Mouse (Mus musculus) midbrain, embryonic 12.5 days (tissue): ENCODE data around the gene Shox2. TPM values are rescaled to one million over a fixed set of nuclear protein-coding genes. Genes with fewer than 3 reads are reported as not detected.

ENCODE experiments used
- ATAC-seq: fragments of 200-750 bp; cut with Nextera tagmentation; 2 replicates; pipeline ENCODE4 v1.8.0; 2017; ENCODE audit warnings: low read depth, moderate TSS enrichment, moderate library complexity; ENCODE audit not compliant: low FRiP score
- H3K27ac ChIP-seq: fragments of 300-500 bp; sonication (generic); replicated peaks from 2 replicates; pipeline ENCODE4 v1.5.1; 2016; ENCODE audit warnings: mild to moderate bottlenecking
- H3K27me3 ChIP-seq: fragments of 300-500 bp; sonication (generic); 2 replicates; pipeline ENCODE4 v1.6.1; 2016; ENCODE audit warnings: mild to moderate bottlenecking
- H3K36me3 ChIP-seq: fragments of 300-500 bp; sonication (generic); 2 replicates; pipeline ENCODE4 v1.6.1; 2016
- H3K4me1 ChIP-seq: fragments of 300-500 bp; sonication (generic); 2 replicates; pipeline ENCODE4 v1.6.1; 2016
- H3K4me2 ChIP-seq: fragments of 300-500 bp; sonication (generic); replicated peaks from 2 replicates; pipeline ENCODE4 v1.6.1; 2016; ENCODE audit warnings: mild to moderate bottlenecking, moderate library complexity
- H3K4me3 ChIP-seq: fragments of 300-500 bp; sonication (generic); 2 replicates; pipeline ENCODE4 v1.5.1; 2016; ENCODE audit warnings: mild to moderate bottlenecking
- H3K9ac ChIP-seq: fragments of 300-500 bp; sonication (generic); replicated peaks from 2 replicates; pipeline ENCODE4 v1.6.1; 2016; ENCODE audit warnings: mild to moderate bottlenecking, moderate library complexity
- H3K9me3 ChIP-seq: fragments of 300-500 bp; sonication (generic); 2 replicates; pipeline ENCODE4 v1.6.1; 2016; ENCODE audit warnings: mild to moderate bottlenecking
- WGBS: fragments of 180-500 bp; shearing (Covaris S2); methylation state at CpG from one replicate; pipeline ENCODE4 v1.1.7; 2016; 5-methylcytosine and 5-hydroxymethylcytosine counted together
- polyA plus RNA-seq: library from polyadenylated mRNA; unstranded; fragments of >200 nt; fragmentation: Nextera tagmentation; extraction: Ambion mirVana; gene quantifications from 2 replicates; pipeline ENCODE4 v1.2.1, GENCODE M21; 2016

Gene Shox2
- polyA plus RNA-seq = 97.5 and 111 TPM in 2 replicates

DNA sequence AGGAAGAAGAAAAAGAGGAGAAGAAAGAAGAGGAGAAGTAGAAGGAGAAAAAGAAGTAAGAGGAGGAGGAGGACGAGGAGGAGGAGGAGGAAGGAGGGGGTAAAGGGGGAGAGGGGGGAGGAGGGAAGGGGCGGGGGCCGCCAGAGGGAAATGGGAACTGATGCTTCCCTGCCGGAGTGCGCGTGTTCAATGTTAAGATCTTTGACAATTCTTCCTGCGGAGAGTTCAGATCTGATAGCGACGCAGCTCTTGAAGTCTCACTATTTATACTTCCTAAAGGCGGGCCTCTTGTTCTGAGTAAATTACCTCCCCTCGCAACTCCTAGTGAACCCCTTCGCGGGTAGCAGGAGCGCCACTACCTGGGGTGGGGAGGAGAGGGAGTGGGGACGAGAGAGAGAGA is at the start of gene Shox2:
TSS of gene Shox2 (minus strand) at position 66 of the 400 bp plus-strand sequence.
- no peaks in the 10 kb centered on the region for H3K36me3 ChIP-seq
- peak within 1 kb of the TSS; percentile 79 for H3K9ac ChIP-seq
- H3K9me3 ChIP-seq = no peaks in the 10 kb centered on the region
- H3K4me1 ChIP-seq = peaks cover 34% of the 10 kb centered on the region
- peak within 1 kb of the TSS; percentile 56 for H3K4me3 ChIP-seq
- peak within 1 kb of the TSS; percentile 91 for H3K27ac ChIP-seq
- 0% methylated on average over 13 of the region's 15 CpGs for whole genome bisulfite sequencing
- peak within 1 kb of the TSS; percentile 58 for H3K4me2 ChIP-seq
- H3K27me3 ChIP-seq = peaks cover 54% of the 10 kb centered on the region
- peak; percentile 5 for ATAC-seq

- Histone ChIP-seq H3K36me3 (peaks cover 29% of the 10 kb centered on the region), H3K4me3 (no peak overlapping the region), H3K9me3 (no peaks in the 10 kb centered on the region), H3K4me2 (no peak overlapping the region), H3K4me1 (no peaks in the 10 kb centered on the region), H3K9ac (no peak overlapping the region), H3K27ac (no peak overlapping the region), H3K27me3 (no peaks in the 10 kb centered on the region)
- no peak for ATAC-seq
- 94% methylated on average over 1 of the region's 1 CpGs for WGBS
Observed at GRCm38 (mm10) chr3:66996820-66997219, 15.2 kb upstream of the Shox2 start.

DNA sequence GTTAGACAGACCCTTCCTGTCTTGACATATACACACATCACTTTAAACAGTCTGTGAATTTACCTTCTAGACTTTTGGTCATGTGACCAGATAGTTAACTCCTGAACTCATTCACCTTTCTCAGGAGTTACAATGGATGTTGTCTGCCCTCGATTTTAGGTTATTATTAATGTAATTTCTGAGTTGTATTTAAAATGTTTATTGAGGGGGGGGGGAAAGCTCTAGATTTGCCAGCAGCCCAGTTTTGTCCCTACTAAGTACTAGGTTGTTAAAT is 4.7 kb upstream of the Shox2 start:
- peaks cover 21% of the 10 kb centered on the region for H3K4me1 ChIP-seq
- H3K27ac ChIP-seq = 0 out of 2 replicates have a peak overlapping the region, but pooled peaks have one; percentile 68
- H3K4me3 ChIP-seq = peak overlapping the region; percentile 78
- no peak for ATAC-seq
- 0% methylated on average over 1 of the region's 1 CpGs for WGBS
- H3K4me2 ChIP-seq = peak overlapping the region; percentile 82
- H3K36me3 ChIP-seq = no peaks in the 10 kb centered on the region
- peak overlapping the region; percentile 84 for H3K9ac ChIP-seq
- H3K9me3 ChIP-seq = no peaks in the 10 kb centered on the region
- peaks cover 17% of the 10 kb centered on the region for H3K27me3 ChIP-seq

DNA sequence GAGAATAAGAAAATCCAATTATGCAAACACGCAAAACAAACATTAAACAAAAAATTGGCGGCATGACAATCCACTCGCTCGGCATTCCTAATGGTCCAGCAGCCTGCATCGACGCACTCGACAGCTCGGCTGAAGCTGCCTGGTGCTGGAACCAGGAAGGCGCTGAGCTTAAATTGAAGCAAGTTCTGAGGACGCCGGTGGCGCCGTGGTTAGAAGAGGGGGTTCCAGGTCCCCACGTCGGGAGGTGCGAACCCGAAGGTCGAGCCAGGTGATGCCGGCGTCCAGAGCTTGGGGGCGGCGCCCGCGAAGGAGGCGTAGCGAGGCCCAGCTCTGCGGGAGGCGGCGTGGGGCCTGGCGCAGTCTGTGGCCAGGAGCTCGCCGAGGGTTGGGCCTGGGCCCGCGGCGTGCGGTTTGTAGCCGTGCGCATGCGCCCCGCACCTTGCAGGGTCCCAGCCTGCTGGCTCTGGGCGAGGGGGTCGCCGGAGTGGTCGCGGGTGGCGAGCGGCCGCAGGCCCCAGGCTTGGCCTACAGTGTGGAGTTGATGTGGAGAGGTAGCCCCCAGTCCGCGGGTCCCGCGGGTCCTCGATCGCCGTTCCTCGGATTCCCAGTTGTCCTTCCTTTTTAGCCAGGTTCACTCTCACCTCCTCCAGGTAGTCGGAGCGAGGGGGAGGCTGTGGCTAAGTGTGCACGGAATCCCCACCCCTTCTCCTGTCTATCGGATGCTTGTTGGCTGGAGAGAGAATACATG is 4.1 kb upstream of the Shox2 start:
- Histone ChIP-seq H3K9me3 (no peaks in the 10 kb centered on the region), H3K27ac (peak overlapping the region; percentile 68), H3K4me3 (peak overlapping the region; percentile 78), H3K4me2 (peak overlapping the region; percentile 82), H3K27me3 (peaks cover 22% of the 10 kb centered on the region), H3K9ac (peak overlapping the region; percentile 84), H3K36me3 (no peaks in the 10 kb centered on the region), H3K4me1 (peaks cover 26% of the 10 kb centered on the region)
- WGBS = 0% methylated on average over 60 of the region's 60 CpGs
- peak; percentile 93 for ATAC-seq

- no peaks in the 10 kb centered on the region for H3K9me3 ChIP-seq
- no peak for ATAC-seq
- H3K9ac ChIP-seq = no peak overlapping the region
- H3K27me3 ChIP-seq = peaks cover 43% of the 10 kb centered on the region
- H3K27ac ChIP-seq = no peak overlapping the region
- H3K4me2 ChIP-seq = 0 out of 2 replicates have a peak overlapping the region, but pooled peaks have one; percentile 16
- peaks cover 34% of the 10 kb centered on the region for H3K4me1 ChIP-seq
- no peak overlapping the region for H3K4me3 ChIP-seq
- no peaks in the 10 kb centered on the region for H3K36me3 ChIP-seq
- 17% methylated on average over 3 of the region's 3 CpGs for WGBS
Observed at GRCm38 (mm10) chr3:66983481-66983880, 1.9 kb upstream of the Shox2 start.

DNA sequence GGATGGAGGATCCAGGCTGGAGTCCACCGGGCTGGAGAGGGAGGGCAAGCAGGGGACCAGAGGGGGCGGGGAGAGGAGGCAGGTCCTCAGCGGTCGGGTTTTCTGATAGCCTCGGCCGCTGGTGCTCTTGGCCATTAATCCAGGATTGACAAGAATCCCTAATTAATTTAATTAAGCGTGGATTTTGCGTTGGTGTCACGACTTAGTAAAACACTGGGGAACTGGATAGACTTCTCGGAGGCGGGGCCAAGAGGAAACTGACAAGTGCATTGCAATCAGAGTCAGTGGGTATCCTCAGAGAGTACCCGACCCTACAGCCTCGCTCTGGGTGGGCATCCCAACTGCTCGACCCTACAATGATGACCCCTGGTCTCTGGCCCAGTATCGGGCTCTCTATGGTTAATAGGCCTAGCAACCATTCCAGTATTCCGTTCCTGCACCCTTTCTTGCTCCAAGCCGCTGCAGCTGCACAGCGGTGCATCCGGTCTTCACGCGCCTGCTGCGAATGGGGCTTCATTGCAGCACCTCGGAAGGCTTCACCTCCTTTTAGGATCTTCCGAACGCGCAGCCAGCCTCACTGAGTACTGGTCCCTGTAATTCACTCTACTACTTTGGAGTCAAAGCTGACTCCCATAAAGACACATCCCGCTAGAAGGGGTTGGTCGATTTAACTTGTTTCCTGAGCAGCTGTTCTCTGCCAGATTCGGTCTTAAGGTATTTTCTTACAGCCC is 775 bp upstream of the Shox2 start:
- Histone ChIP-seq H3K4me2 (peak overlapping the region; percentile 58), H3K27me3 (peaks cover 50% of the 10 kb centered on the region), H3K4me3 (peak overlapping the region; percentile 56), H3K36me3 (no peaks in the 10 kb centered on the region), H3K27ac (peak overlapping the region; percentile 91), H3K9ac (peak overlapping the region; percentile 79; the same call in 1 of the 2 replicates), H3K4me1 (peaks cover 34% of the 10 kb centered on the region), H3K9me3 (no peaks in the 10 kb centered on the region)
- ATAC-seq = peak; percentile 24
- WGBS = under 1% methylated on average over 29 of the region's 29 CpGs

DNA sequence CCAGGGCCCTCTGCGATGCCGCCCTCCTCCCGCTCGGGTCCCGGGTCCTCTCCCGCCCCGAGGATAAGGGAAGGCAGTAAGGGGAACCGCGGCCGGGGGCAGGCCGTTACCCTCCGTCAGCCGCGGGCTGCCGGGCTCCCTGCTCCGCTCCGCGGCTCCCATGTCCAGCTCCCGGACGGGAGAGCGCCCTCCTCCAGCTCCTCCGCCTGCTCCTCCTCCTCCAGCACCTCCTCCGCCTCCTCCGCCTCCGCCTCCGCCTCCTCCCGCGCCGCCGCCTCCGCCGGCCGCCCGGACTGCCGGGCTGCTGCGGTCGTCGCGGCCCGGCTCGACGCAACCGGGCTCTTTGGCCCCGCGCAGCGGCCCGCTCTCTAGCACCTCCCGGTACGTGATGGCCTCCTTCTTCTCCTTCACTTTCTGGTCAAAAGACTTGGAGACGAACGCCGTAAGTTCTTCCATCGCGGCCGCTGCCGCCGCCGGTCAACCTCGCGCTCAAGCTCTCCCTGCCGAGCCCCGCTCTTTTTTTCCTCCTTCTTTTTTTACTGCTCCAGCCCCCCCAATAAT is 390 bp downstream of the Shox2 start, which contains the start of gene Rsrc1:
TSS of gene Rsrc1 (plus strand) at position 290 of the 561 bp plus-strand sequence.
- H3K4me2 ChIP-seq = peak within 1 kb of the TSS; percentile 58
- H3K4me1 ChIP-seq = peaks cover 28% of the 10 kb centered on the region
- WGBS = 0% methylated on average over 39 of the region's 62 CpGs
- H3K4me3 ChIP-seq = peak within 1 kb of the TSS; percentile 56
- H3K9ac ChIP-seq = peak within 1 kb of the TSS; percentile 79
- H3K27ac ChIP-seq = peak within 1 kb of the TSS; percentile 91
- no peaks in the 10 kb centered on the region for H3K9me3 ChIP-seq
- peak; percentile 45 for ATAC-seq
- peaks cover 56% of the 10 kb centered on the region for H3K27me3 ChIP-seq
- no peaks in the 10 kb centered on the region for H3K36me3 ChIP-seq

DNA sequence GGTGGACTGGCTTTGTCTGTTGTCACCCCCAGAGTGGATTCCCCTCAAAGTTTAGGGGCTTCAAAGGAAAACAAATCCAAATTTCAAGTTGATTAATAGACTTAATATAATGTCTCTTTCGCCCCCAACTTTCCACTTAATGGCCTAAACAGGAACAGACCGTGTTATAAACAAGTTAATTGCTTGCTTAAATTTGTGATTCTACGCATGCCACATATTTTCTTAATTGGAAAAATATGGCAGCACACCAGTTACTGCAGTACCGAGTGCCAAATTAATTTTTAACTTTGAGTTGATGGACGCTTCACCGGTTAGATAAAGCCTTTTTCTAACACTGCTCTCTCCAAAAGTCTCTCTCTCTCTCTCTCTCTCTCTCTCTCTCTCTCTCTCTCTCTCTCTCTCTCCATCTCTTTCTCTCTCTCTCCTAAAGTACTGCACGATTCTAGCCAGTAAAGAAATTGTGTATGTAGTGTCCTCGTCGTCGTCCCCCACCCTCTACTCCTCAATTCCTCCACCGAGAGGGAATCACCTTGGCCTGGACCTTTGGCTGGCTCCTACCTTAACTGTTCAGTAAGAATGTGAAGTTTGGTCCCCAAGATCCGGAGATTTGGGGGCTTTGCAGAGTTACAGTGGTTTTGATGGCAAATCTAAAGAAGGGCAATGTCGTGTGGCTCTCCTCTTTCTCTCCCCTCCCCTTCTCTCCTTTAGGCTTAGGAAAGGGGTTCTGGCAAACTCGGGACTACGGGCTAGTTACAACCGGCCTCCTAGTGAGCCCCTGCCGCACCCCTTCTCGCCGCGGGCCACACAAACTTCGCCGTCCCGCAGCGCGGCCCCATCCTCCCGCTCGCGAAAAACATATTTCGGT is 1.2 kb downstream of the Shox2 start:
- peaks cover 58% of the 10 kb centered on the region for H3K27me3 ChIP-seq
- H3K36me3 ChIP-seq = no peaks in the 10 kb centered on the region
- H3K9ac ChIP-seq = peak overlapping the region; percentile 79
- H3K4me1 ChIP-seq = peaks cover 27% of the 10 kb centered on the region
- peak overlapping the region; percentile 91 for H3K27ac ChIP-seq
- peak overlapping the region; percentile 58 for H3K4me2 ChIP-seq
- peak overlapping the region; percentile 56 for H3K4me3 ChIP-seq
- 3% methylated on average over 29 of the region's 29 CpGs for WGBS
- no peaks in the 10 kb centered on the region for H3K9me3 ChIP-seq
- no peak for ATAC-seq

GRCm38 (mm10) chr3:66979491-66979890 is 2.1 kb downstream of the Shox2 start:
- WGBS = 2% methylated on average over 9 of the region's 9 CpGs
- Histone ChIP-seq H3K9me3 (no peaks in the 10 kb centered on the region), H3K36me3 (no peaks in the 10 kb centered on the region), H3K4me1 (peaks cover 27% of the 10 kb centered on the region), H3K27me3 (peaks cover 65% of the 10 kb centered on the region), H3K9ac (peak overlapping the region; percentile 79), H3K4me3 (peak overlapping the region; percentile 56), H3K27ac (peak overlapping the region; percentile 71), H3K4me2 (peak overlapping the region; percentile 58)
- ATAC-seq = no peak

DNA sequence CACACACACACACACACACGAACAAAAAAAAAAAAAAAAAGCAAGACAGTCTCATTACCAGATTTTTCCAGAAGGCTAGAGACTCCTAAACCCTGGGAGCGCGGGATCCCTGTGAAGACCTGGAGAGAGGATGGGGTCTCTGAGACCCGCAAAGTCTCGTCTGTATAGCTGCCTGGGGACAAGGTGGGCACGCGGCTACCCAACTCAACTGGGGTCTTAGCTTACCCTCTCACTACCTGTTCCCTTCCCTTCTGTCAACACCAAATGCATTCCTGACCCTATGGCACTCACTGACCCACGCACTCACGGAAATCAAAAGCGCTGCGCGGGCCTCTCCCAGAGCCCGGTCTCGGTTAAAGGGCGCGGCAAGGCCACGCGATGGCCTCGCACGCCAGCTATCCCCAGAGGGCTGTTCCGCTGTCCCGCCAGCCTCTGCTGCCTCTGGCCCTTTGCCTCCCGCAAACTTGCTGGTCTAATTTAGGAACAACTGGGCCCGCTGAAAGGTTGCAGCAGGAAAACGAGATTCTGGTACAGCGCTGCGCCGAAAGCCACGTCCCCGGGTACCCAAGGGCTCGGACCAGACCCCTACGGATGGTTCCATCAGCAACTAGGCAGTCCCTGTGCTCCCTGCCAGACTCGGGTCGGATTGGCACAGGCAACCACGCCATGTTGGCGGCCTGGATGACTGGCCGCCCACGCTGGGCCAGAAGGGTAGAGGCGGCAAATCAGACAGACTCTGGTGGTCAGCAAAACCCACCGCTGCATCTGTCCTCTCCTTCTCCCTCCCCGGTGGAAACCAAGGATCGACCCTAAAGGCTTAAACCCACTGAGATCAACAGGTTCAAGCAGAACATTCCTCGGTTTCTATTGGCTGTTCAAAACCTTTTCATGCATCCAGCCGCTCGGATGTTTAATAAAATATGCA is 2.9 kb downstream of the Shox2 start:
- Histone ChIP-seq H3K27ac (peak overlapping the region; percentile 71), H3K9me3 (no peaks in the 10 kb centered on the region), H3K4me1 (peaks cover 27% of the 10 kb centered on the region), H3K4me2 (peak overlapping the region; percentile 58), H3K36me3 (no peaks in the 10 kb centered on the region), H3K27me3 (peaks cover 70% of the 10 kb centered on the region), H3K9ac (peak overlapping the region; percentile 79), H3K4me3 (peak overlapping the region; percentile 56)
- 1% methylated on average over 45 of the region's 45 CpGs for WGBS
- ATAC-seq = no peak
